Mouse (Mus musculus) liver, embryonic 14.5 days (tissue): ENCODE data around the gene Igf2bp1.

ENCODE experiments used
- CTCF ChIP-seq: IDR thresholded peaks from 2 replicates; pipeline ENCODE4 v1.5.1; 2016; ENCODE audit warnings: antibody characterized with exemption, low read depth, control low read depth
- EP300 ChIP-seq: IDR thresholded peaks from 2 replicates; pipeline ENCODE4 v1.6.1; 2016; ENCODE audit warnings: antibody characterized with exemption, low read depth

GRCm38 (mm10) chr11:96015421-96015820, 9.7 kb upstream of the Igf2bp1 start:
- no peak for TF ChIP-seq CTCF
- no peak for TF ChIP-seq EP300
